Comparison of ENCODE assay signal across 13 mouse cellular contexts in genomic region chr16:36063315-36063714, GRCm38 (mm10). TPM values are rescaled to one million over a fixed set of nuclear protein-coding genes. Genes with fewer than 3 reads are reported as not detected.
DNase-seq lines count a peak whose midpoint lies in the region; ATAC-seq and TF ChIP-seq lines count a peak whose summit lies in the region.
"Had no signal": no experiment of that assay in that cellular context is flagged by ENCODE, and none has a peak within 500 bp of the region (broad histone marks: within the 10 kb centered on the region; RNA-seq: fewer than 3 reads in every experiment).

No protein-coding gene starts in this region.

- peak overlapping the region; percentile 83 for H3K27ac ChIP-seq in gastrocnemius, adult 2 months
- H3K27ac ChIP-seq in heart, postnatal 0 days (ENCODE audit: low read depth), result peak overlapping the region; percentile 70
- H3K27ac ChIP-seq in heart, embryonic 11.5 days (ENCODE audit: low read depth, low read length), result no peak overlapping the region
- H3K27ac ChIP-seq in midbrain, postnatal 0 days (ENCODE audit: low read depth, low read length), result no peak overlapping the region
- no peak overlapping the region for H3K27ac ChIP-seq in midbrain, embryonic 10.5 days (replicated peaks)
- H3K27ac ChIP-seq: macrophage had no signal

- 0 out of 2 replicates have a peak overlapping the region, but pooled peaks have one; percentile 24 for H3K9ac ChIP-seq in heart, postnatal 0 days (replicated peaks; ENCODE audit: low read depth, low read length)
- H3K9ac ChIP-seq in heart, embryonic 11.5 days (ENCODE audit: low read depth, low read length), result no peak overlapping the region
- no peak overlapping the region for H3K9ac ChIP-seq in midbrain, postnatal 0 days (replicated peaks; ENCODE audit: low read length, poor library complexity, severe bottlenecking)

- TF ChIP-seq EP300 in heart, postnatal 0 days (IDR thresholded peaks at IDR 0.05; ENCODE audit: low read depth), result no peak

- H3K36me3 ChIP-seq in heart, postnatal 0 days (replicated peaks; ENCODE audit: control insufficient read depth, insufficient read depth, low read length), result 0 out of 2 replicates have a peak, but pooled peaks cover 10% of the 10 kb centered on the region
- 0 out of 2 replicates have a peak, but pooled peaks cover 2% of the 10 kb centered on the region for H3K36me3 ChIP-seq in heart, embryonic 11.5 days (ENCODE audit: control insufficient read depth, insufficient read depth, low read length)
- H3K36me3 ChIP-seq in midbrain, postnatal 0 days (ENCODE audit: insufficient read depth, low read length), result no peaks in the 10 kb centered on the region
- peaks cover 16% of the 10 kb centered on the region for H3K36me3 ChIP-seq in midbrain, embryonic 10.5 days

- WGBS in heart, postnatal 0 days, result 58% methylated on average over 2 of the region's 2 CpGs
- 63% methylated on average over 2 of the region's 2 CpGs for WGBS in heart, embryonic 11.5 days (ENCODE audit: insufficient replicate concordance)
- WGBS in midbrain, postnatal 0 days, result 65% methylated on average over 2 of the region's 2 CpGs
- 79% methylated on average over 2 of the region's 2 CpGs for WGBS in midbrain, embryonic 10.5 days

- H3K4me1 ChIP-seq in heart, postnatal 0 days (ENCODE audit: control insufficient read depth, insufficient read depth), result peaks cover 52% of the 10 kb centered on the region
- H3K4me1 ChIP-seq in heart, embryonic 11.5 days (ENCODE audit: control insufficient read depth, insufficient read depth, low read length), result peaks cover 48% of the 10 kb centered on the region
- H3K4me1 ChIP-seq in midbrain, postnatal 0 days (ENCODE audit: insufficient read depth, low read length), result no peaks in the 10 kb centered on the region
- peaks cover under 1% of the 10 kb centered on the region for H3K4me1 ChIP-seq in midbrain, embryonic 10.5 days

- H3K4me3 ChIP-seq in gastrocnemius, adult 2 months, result peak overlapping the region; percentile 15; the same call in 1 of the 2 replicates
- no peak overlapping the region for H3K4me3 ChIP-seq in heart, postnatal 0 days (ENCODE audit: low read depth, low read length)
- H3K4me3 ChIP-seq in heart, embryonic 11.5 days (ENCODE audit: low read depth, low read length), result no peak overlapping the region
- no peak overlapping the region for H3K4me3 ChIP-seq in midbrain, postnatal 0 days (ENCODE audit: low read depth, low read length)
- no peak overlapping the region for H3K4me3 ChIP-seq in midbrain, embryonic 10.5 days

- no peak for TF ChIP-seq CTCF in gastrocnemius, adult 2 months (IDR thresholded peaks at IDR 0.05)
- no peak for TF ChIP-seq CTCF in heart, postnatal 0 days (IDR thresholded peaks at IDR 0.05; ENCODE audit: low read depth)
- TF ChIP-seq CTCF in midbrain, postnatal 0 days (IDR thresholded peaks at IDR 0.05), result no peak

- DNase-seq in gastrocnemius, adult 2 months, result peak; percentile 38
- DNase-seq in gastrocnemius, postnatal 36 days, result no peak
- DNase-seq in heart, postnatal 0 days (ENCODE audit: low spot score), result no peak
- peak; percentile 55 for DNase-seq in midbrain, postnatal 0 days (ENCODE audit: low spot score)
- DNase-seq in midbrain, embryonic 10.5 days (ENCODE audit: low spot score), result no peak
- no peak for DNase-seq in thymus, postnatal 14 days
- DNase-seq: kidney, postnatal 36 days; right cerebral cortex, postnatal 4 days had no signal

- ATAC-seq in heart, postnatal 0 days (ENCODE audit: insufficient read depth, low read depth), result no peak
- ATAC-seq in heart, embryonic 11.5 days (replicated peaks; ENCODE audit: insufficient number of reproducible peaks, low FRiP score, low TSS enrichment), result no peak
- ATAC-seq in midbrain, postnatal 0 days (ENCODE audit: low FRiP score), result no peak
- ATAC-seq: activated CD4-positive, CD25-positive, alpha-beta regulatory T cell, adult 4 months; forebrain, embryonic 14.5 days; intestine, postnatal 0 days had no signal

- H3K4me2 ChIP-seq in heart, postnatal 0 days (ENCODE audit: low read depth, low read length), result no peak overlapping the region
- no peak overlapping the region for H3K4me2 ChIP-seq in heart, embryonic 11.5 days
- H3K4me2 ChIP-seq in midbrain, postnatal 0 days (ENCODE audit: low read depth, low read length, poor library complexity, severe bottlenecking), result no peak overlapping the region

- intact Hi-C loops in gastrocnemius, adult 2 months (cut with DNase I), result no loop called here
- intact Hi-C loops in gastrocnemius, postnatal 36 days (cut with DNase I), result no loop called here

- no peaks in the 10 kb centered on the region for H3K27me3 ChIP-seq in heart, postnatal 0 days (ENCODE audit: control insufficient read depth, insufficient read depth, low read length)
- H3K27me3 ChIP-seq in heart, embryonic 11.5 days (ENCODE audit: control insufficient read depth, insufficient read depth, low read length), result no peaks in the 10 kb centered on the region
- no peaks in the 10 kb centered on the region for H3K27me3 ChIP-seq in midbrain, postnatal 0 days (ENCODE audit: insufficient read depth, low read length)
- H3K27me3 ChIP-seq in midbrain, embryonic 10.5 days (ENCODE audit: low read depth, poor library complexity, severe bottlenecking), result no peaks in the 10 kb centered on the region

- no peaks in the 10 kb centered on the region for H3K9me3 ChIP-seq in heart, postnatal 0 days (replicated peaks; ENCODE audit: control insufficient read depth, low read length)
- no peaks in the 10 kb centered on the region for H3K9me3 ChIP-seq in heart, embryonic 11.5 days (replicated peaks; ENCODE audit: control insufficient read depth, low read length)
- H3K9me3 ChIP-seq in midbrain, postnatal 0 days (ENCODE audit: low read length), result no peaks in the 10 kb centered on the region
- H3K9me3 ChIP-seq in midbrain, embryonic 10.5 days (replicated peaks), result no peaks in the 10 kb centered on the region

RNA-seq across cellular contexts. Expression of gene Fam162a, which starts 8.1 kb away (rescaled TPM):
- 100 to 1,000 TPM; 112 to 147 TPM for total RNA-seq in gastrocnemius, adult 2 months (2021)
- 100 to 1,000 TPM; 108 to 113 TPM for total RNA-seq in gastrocnemius, postnatal 36 days (2021)
- 126 and 370 TPM in 2 replicates for total RNA-seq in heart, postnatal 0 days (2014; rRNA removed; ENCODE audit: low replicate concordance)
- 755 and 772 TPM in 2 replicates for polyA plus RNA-seq in heart, postnatal 0 days (2015; fragmentation: Nextera tagmentation; extraction: Ambion mirVana)
- polyA plus RNA-seq in heart, embryonic 11.5 days (2014; fragmentation: Nextera tagmentation; extraction: Ambion mirVana), result 723 and 731 TPM in 2 replicates
- 9.2 and 25.0 TPM in 2 replicates for total RNA-seq in midbrain, postnatal 0 days (2014; rRNA removed)
- 117 and 123 TPM in 2 replicates for polyA plus RNA-seq in midbrain, postnatal 0 days (2015; fragmentation: Nextera tagmentation; extraction: Ambion mirVana)
- polyA plus RNA-seq in midbrain, embryonic 10.5 days (2016; fragmentation: Nextera tagmentation; extraction: Ambion mirVana), result 277 and 355 TPM in 2 replicates

RNA-seq across cellular contexts. Expression of gene Ccdc58, which starts 8.2 kb away (rescaled TPM):
- total RNA-seq in gastrocnemius, adult 2 months (2021), result 10 to 100 TPM; 19.6 to 31.6 TPM
- total RNA-seq in gastrocnemius, postnatal 36 days (2021), result 10 to 100 TPM; 25.5 to 28.4 TPM
- 20.9 and 28.4 TPM in 2 replicates for total RNA-seq in heart, postnatal 0 days (2014; rRNA removed; ENCODE audit: low replicate concordance)
- 79.2 and 82.6 TPM in 2 replicates for polyA plus RNA-seq in heart, postnatal 0 days (2015; fragmentation: Nextera tagmentation; extraction: Ambion mirVana)
- 87.5 and 89.1 TPM in 2 replicates for polyA plus RNA-seq in heart, embryonic 11.5 days (2014; fragmentation: Nextera tagmentation; extraction: Ambion mirVana)
- 8.2 and 14.3 TPM in 2 replicates for total RNA-seq in midbrain, postnatal 0 days (2014; rRNA removed)
- polyA plus RNA-seq in midbrain, postnatal 0 days (2015; fragmentation: Nextera tagmentation; extraction: Ambion mirVana), result 22.9 and 26.6 TPM in 2 replicates
- polyA plus RNA-seq in midbrain, embryonic 10.5 days (2016; fragmentation: Nextera tagmentation; extraction: Ambion mirVana), result 79.9 and 103 TPM in 2 replicates

RNA-seq across cellular contexts. Expression of gene Wdr5b, which starts 22.3 kb away (rescaled TPM):
- total RNA-seq in gastrocnemius, adult 2 months (2021), result 1 to 10 TPM; 1.3 to 1.9 TPM
- 1 to 10 TPM; 1.2 to 1.8 TPM for total RNA-seq in gastrocnemius, postnatal 36 days (2021)
- total RNA-seq in heart, postnatal 0 days (2014; rRNA removed; ENCODE audit: low replicate concordance), result 5.4 and 7.8 TPM in 2 replicates
- 5.8 and 6.8 TPM in 2 replicates for polyA plus RNA-seq in heart, postnatal 0 days (2015; fragmentation: Nextera tagmentation; extraction: Ambion mirVana)
- 6.5 and 7.6 TPM in 2 replicates for polyA plus RNA-seq in heart, embryonic 11.5 days (2014; fragmentation: Nextera tagmentation; extraction: Ambion mirVana)
- total RNA-seq in midbrain, postnatal 0 days (2014; rRNA removed), result 5.8 and 9.3 TPM in 2 replicates
- 6.1 and 6.6 TPM in 2 replicates for polyA plus RNA-seq in midbrain, postnatal 0 days (2015; fragmentation: Nextera tagmentation; extraction: Ambion mirVana)
- polyA plus RNA-seq in midbrain, embryonic 10.5 days (2016; fragmentation: Nextera tagmentation; extraction: Ambion mirVana), result 8.8 and 10.6 TPM in 2 replicates

Comparison
In these comparisons a context has a peak if more than half of its experiments do, and no peak if none do; other contexts are left out.
1. DNase-seq: peak in gastrocnemius, adult 2 months (single experiment) and midbrain, postnatal 0 days (single experiment); none in gastrocnemius, postnatal 36 days (0 of 2), heart, postnatal 0 days (single experiment), midbrain, embryonic 10.5 days (single experiment) and thymus, postnatal 14 days (single experiment).
2. H3K27ac ChIP-seq: peak in gastrocnemius, adult 2 months (single experiment) and heart, postnatal 0 days (single experiment); none in heart, embryonic 11.5 days (single experiment), midbrain, postnatal 0 days (single experiment) and midbrain, embryonic 10.5 days (single experiment).